Comparison of ENCODE assay signal across 17 mouse cellular contexts in genomic region chr4:123413876-123414275, GRCm38 (mm10).
DNase-seq lines count a peak whose midpoint lies in the region; ATAC-seq and TF ChIP-seq lines count a peak whose summit lies in the region.
"Had no signal": no experiment of that assay in that cellular context is flagged by ENCODE, and none has a peak within 500 bp of the region (broad histone marks: within the 10 kb centered on the region; RNA-seq: fewer than 3 reads in every experiment).

No protein-coding gene starts in this region.

- 0 out of 2 replicates have a peak, but pooled peaks cover 9% of the 10 kb centered on the region for H3K36me3 ChIP-seq in embryonic facial prominence, embryonic 12.5 days
- H3K36me3 ChIP-seq in embryonic facial prominence, embryonic 10.5 days (replicated peaks): peaks cover 15% of the 10 kb centered on the region
- H3K36me3 ChIP-seq in heart, embryonic 15.5 days: no peaks in the 10 kb centered on the region
- no peaks in the 10 kb centered on the region for H3K36me3 ChIP-seq in lung, postnatal 0 days (ENCODE audit: insufficient read depth, low read length)
- H3K36me3 ChIP-seq in stomach, embryonic 16.5 days (ENCODE audit: control insufficient read depth, insufficient read depth, low read length): no peaks in the 10 kb centered on the region

- intact Hi-C loops in heart, postnatal 10 days (cut with DNase I): loop anchor here (2.0 kb wide), 1 partner anchor 13 kb away; no protein-coding TSS in a partner anchor

- peaks cover 30% of the 10 kb centered on the region for H3K4me1 ChIP-seq in embryonic facial prominence, embryonic 12.5 days
- peaks cover 43% of the 10 kb centered on the region for H3K4me1 ChIP-seq in embryonic facial prominence, embryonic 10.5 days
- H3K4me1 ChIP-seq in heart, embryonic 15.5 days (replicated peaks): peaks cover 56% of the 10 kb centered on the region
- peaks cover 30% of the 10 kb centered on the region; the same call in 1 of the 2 replicates for H3K4me1 ChIP-seq in lung, postnatal 0 days (ENCODE audit: insufficient read depth, low read depth, low read length)
- H3K4me1 ChIP-seq in stomach, embryonic 16.5 days (ENCODE audit: control insufficient read depth, insufficient read depth, low read length): peaks cover 30% of the 10 kb centered on the region

- WGBS in embryonic facial prominence, embryonic 12.5 days: 27% methylated on average over 2 of the region's 2 CpGs
- 61% methylated on average over 2 of the region's 2 CpGs for WGBS in embryonic facial prominence, embryonic 10.5 days
- 11% methylated on average over 2 of the region's 2 CpGs for WGBS in heart, embryonic 15.5 days
- 9% methylated on average over 2 of the region's 2 CpGs for WGBS in lung, postnatal 0 days
- WGBS in stomach, embryonic 16.5 days: 18% methylated on average over 2 of the region's 2 CpGs

- TF ChIP-seq CTCF in lung, postnatal 0 days (IDR thresholded peaks at IDR 0.05): no peak

- TF ChIP-seq EP300 in lung, postnatal 0 days (IDR thresholded peaks at IDR 0.05): 0 out of 2 replicates have a peak, but pooled peaks have one; percentile 47

- H3K27me3 ChIP-seq in embryonic facial prominence, embryonic 12.5 days: no peaks in the 10 kb centered on the region
- H3K27me3 ChIP-seq in embryonic facial prominence, embryonic 10.5 days (replicated peaks; ENCODE audit: low read depth, poor library complexity, severe bottlenecking): no peaks in the 10 kb centered on the region
- H3K27me3 ChIP-seq in heart, embryonic 15.5 days: no peaks in the 10 kb centered on the region
- no peaks in the 10 kb centered on the region for H3K27me3 ChIP-seq in lung, postnatal 0 days (replicated peaks; ENCODE audit: insufficient read depth, low read length)
- H3K27me3 ChIP-seq in stomach, embryonic 16.5 days (ENCODE audit: control insufficient read depth, insufficient read depth, low read length): no peaks in the 10 kb centered on the region
- H3K27me3 ChIP-seq: forebrain, embryonic 12.5 days; Patski had no signal

- no peak overlapping the region for H3K4me3 ChIP-seq in embryonic facial prominence, embryonic 12.5 days
- H3K4me3 ChIP-seq in embryonic facial prominence, embryonic 10.5 days: no peak overlapping the region
- H3K4me3 ChIP-seq in heart, embryonic 15.5 days: no peak overlapping the region
- H3K4me3 ChIP-seq in lung, postnatal 0 days (ENCODE audit: low read depth, low read length): no peak overlapping the region
- no peak overlapping the region for H3K4me3 ChIP-seq in stomach, embryonic 16.5 days (replicated peaks; ENCODE audit: low read length)
- H3K4me3 ChIP-seq: forebrain, embryonic 12.5 days had no signal

- DNase-seq in embryonic facial prominence, embryonic 10.5 days (ENCODE audit: low spot score): no peak
- no peak for DNase-seq in heart, postnatal 10 days
- DNase-seq in lung, postnatal 0 days (ENCODE audit: low spot score): peak; percentile 54
- DNase-seq in lung, postnatal 14 days: no peak
- DNase-seq: cerebellum, adult 11 months; cerebellum, postnatal 36 days; kidney, adult 9 months; midbrain, embryonic 14.5 days; spleen, adult 18-20 months; thymus, postnatal 4 days had no signal

- H3K9ac ChIP-seq in embryonic facial prominence, embryonic 12.5 days: no peak overlapping the region
- H3K9ac ChIP-seq in heart, embryonic 15.5 days: no peak overlapping the region
- H3K9ac ChIP-seq in lung, postnatal 0 days (replicated peaks; ENCODE audit: low read depth): no peak overlapping the region
- no peak overlapping the region for H3K9ac ChIP-seq in stomach, embryonic 16.5 days (ENCODE audit: low read length)
- H3K9ac ChIP-seq: forebrain, embryonic 12.5 days; liver, embryonic 14.5 days had no signal

- no peak for ATAC-seq in embryonic facial prominence, embryonic 12.5 days (ENCODE audit: insufficient number of reproducible peaks, insufficient read depth, low FRiP score, low TSS enrichment)
- no peak for ATAC-seq in heart, embryonic 15.5 days (replicated peaks; ENCODE audit: insufficient number of reproducible peaks, insufficient read depth, low FRiP score, low read depth)
- no peak for ATAC-seq in lung, postnatal 0 days
- ATAC-seq in stomach, embryonic 16.5 days (ENCODE audit: insufficient read depth, low FRiP score): no peak
- ATAC-seq in erythroid progenitor cell, adult 5-6 weeks (replicated peaks; ENCODE audit: low FRiP score, poor library complexity, severe bottlenecking): no peak
- ATAC-seq: Patski had no signal

- no peaks in the 10 kb centered on the region for H3K9me3 ChIP-seq in embryonic facial prominence, embryonic 12.5 days
- H3K9me3 ChIP-seq in embryonic facial prominence, embryonic 10.5 days: no peaks in the 10 kb centered on the region
- H3K9me3 ChIP-seq in heart, embryonic 15.5 days (replicated peaks): no peaks in the 10 kb centered on the region
- H3K9me3 ChIP-seq in lung, postnatal 0 days (ENCODE audit: low read length): no peaks in the 10 kb centered on the region
- no peaks in the 10 kb centered on the region for H3K9me3 ChIP-seq in stomach, embryonic 16.5 days (replicated peaks; ENCODE audit: control insufficient read depth, low read length)
- H3K9me3 ChIP-seq: forebrain, embryonic 12.5 days had no signal

- peak overlapping the region; percentile 95; the same call in 1 of the 2 replicates for H3K27ac ChIP-seq in embryonic facial prominence, embryonic 12.5 days
- H3K27ac ChIP-seq in embryonic facial prominence, embryonic 10.5 days (replicated peaks): no peak overlapping the region
- H3K27ac ChIP-seq in heart, embryonic 15.5 days: peak overlapping the region; percentile 94
- peak overlapping the region; percentile 98 for H3K27ac ChIP-seq in lung, postnatal 0 days (ENCODE audit: low read length)
- H3K27ac ChIP-seq in stomach, embryonic 16.5 days (ENCODE audit: low read length): 0 out of 2 replicates have a peak overlapping the region, but pooled peaks have one; percentile 39
- H3K27ac ChIP-seq: forebrain, embryonic 12.5 days; liver, embryonic 14.5 days had no signal

- no peak overlapping the region for H3K4me2 ChIP-seq in embryonic facial prominence, embryonic 12.5 days (replicated peaks)
- H3K4me2 ChIP-seq in heart, embryonic 15.5 days: peak overlapping the region; percentile 22; the same call in 1 of the 2 replicates
- H3K4me2 ChIP-seq in lung, postnatal 0 days (replicated peaks; ENCODE audit: low read depth, low read length): no peak overlapping the region
- no peak overlapping the region for H3K4me2 ChIP-seq in stomach, embryonic 16.5 days (ENCODE audit: low read depth, low read length)
- H3K4me2 ChIP-seq: forebrain, embryonic 12.5 days had no signal
